In the genomic region with DNA sequence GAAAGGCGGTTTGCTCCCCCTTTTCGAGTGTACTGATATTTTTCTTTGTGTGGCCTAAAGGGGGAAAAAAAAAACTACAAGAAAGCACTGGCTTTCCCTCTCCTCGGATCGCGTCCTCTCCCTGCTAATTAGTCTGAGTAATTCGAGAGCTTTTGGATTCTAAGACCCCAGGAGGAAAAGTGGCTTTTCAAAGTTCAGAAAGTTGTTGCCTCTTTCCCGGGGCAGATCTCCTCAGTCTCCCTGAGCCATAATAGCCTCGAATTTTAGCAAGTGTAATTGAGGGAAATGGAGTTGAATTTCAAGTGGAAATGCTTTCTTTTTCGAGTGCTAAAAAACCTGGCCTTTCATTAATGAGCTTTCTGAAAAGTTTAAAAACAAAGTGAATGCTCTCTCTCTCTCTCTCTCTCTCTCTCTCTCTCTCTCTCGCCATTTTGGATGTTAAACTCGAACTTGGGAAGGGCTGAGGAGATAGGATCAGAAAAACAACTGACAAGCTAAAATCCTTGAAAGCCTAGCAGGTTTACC, we compare ENCODE assay signal across 9 mouse cellular contexts. TPM values are rescaled to one million over a fixed set of nuclear protein-coding genes. Genes with fewer than 3 reads are reported as not detected.
DNase-seq lines count a peak whose midpoint lies in the region; ATAC-seq and TF ChIP-seq lines count a peak whose summit lies in the region.
"Had no signal": no experiment of that assay in that cellular context is flagged by ENCODE, and none has a peak within 500 bp of the region (broad histone marks: within the 10 kb centered on the region; RNA-seq: fewer than 3 reads in every experiment).

No protein-coding gene starts in this region.

- H3K27ac ChIP-seq in heart, embryonic 13.5 days (replicated peaks): no peak overlapping the region
- peak overlapping the region; percentile 98 for H3K27ac ChIP-seq in MEL (ENCODE audit: control insufficient read depth, low read depth, low read length)
- H3K27ac ChIP-seq in forebrain, embryonic 15.5 days (replicated peaks): peak overlapping the region; percentile 88
- H3K27ac ChIP-seq in midbrain, embryonic 15.5 days: no peak overlapping the region
- no peak overlapping the region for H3K27ac ChIP-seq in kidney, adult 2 months (ENCODE audit: insufficient read depth, low read depth, low read length)

- H3K9ac ChIP-seq in heart, embryonic 13.5 days: no peak overlapping the region
- peak overlapping the region; percentile 92 for H3K9ac ChIP-seq in MEL (ENCODE audit: control insufficient read depth, low read depth, low read length, poor library complexity, severe bottlenecking)
- peak overlapping the region; percentile 78 for H3K9ac ChIP-seq in forebrain, embryonic 15.5 days (replicated peaks)
- no peak overlapping the region for H3K9ac ChIP-seq in midbrain, embryonic 15.5 days

- no peak for ATAC-seq in heart, embryonic 13.5 days (ENCODE audit: extremely low read depth, insufficient number of reproducible peaks, low FRiP score, low TSS enrichment)
- no peak for ATAC-seq in forebrain, embryonic 15.5 days (replicated peaks)
- no peak for ATAC-seq in midbrain, embryonic 15.5 days (replicated peaks)
- ATAC-seq in inflammation-experienced regulatory T-cells, adult 6 months: no peak

- H3K79me2 ChIP-seq in MEL (ENCODE audit: control insufficient read depth, insufficient read depth, low read length, poor library complexity): peaks cover 12% of the 10 kb centered on the region

- H3K4me1 ChIP-seq in heart, embryonic 13.5 days: peaks cover 33% of the 10 kb centered on the region
- peaks cover 0 to 10% of the 10 kb centered on the region in 2 experiments; a peak in 3 of 4 replicates for H3K4me1 ChIP-seq in MEL (ENCODE audit: control insufficient read depth in 1 of 2, insufficient read depth in 2 of 2, low read length in 2 of 2)
- H3K4me1 ChIP-seq in forebrain, embryonic 15.5 days: peaks cover 55% of the 10 kb centered on the region
- peaks cover 25% of the 10 kb centered on the region for H3K4me1 ChIP-seq in midbrain, embryonic 15.5 days
- H3K4me1 ChIP-seq in kidney, adult 2 months (ENCODE audit: control insufficient read depth, insufficient read depth, low read length): peaks cover 8% of the 10 kb centered on the region; the same call in 1 of the 2 replicates

- no peak for TF ChIP-seq RAD21 in MEL (IDR thresholded peaks at IDR 0.05; ENCODE audit: low read depth, low read length)

- no peaks in the 10 kb centered on the region for H3K36me3 ChIP-seq in heart, embryonic 13.5 days
- peaks cover 0 to 12% of the 10 kb centered on the region in 2 experiments; a peak in 2 of 4 replicates for H3K36me3 ChIP-seq in MEL (ENCODE audit: control insufficient read depth in 1 of 2, insufficient read depth in 2 of 2, low read length in 2 of 2)
- H3K36me3 ChIP-seq in forebrain, embryonic 15.5 days: no peaks in the 10 kb centered on the region
- no peaks in the 10 kb centered on the region for H3K36me3 ChIP-seq in midbrain, embryonic 15.5 days (replicated peaks)
- H3K36me3 ChIP-seq in kidney, adult 2 months (ENCODE audit: control insufficient read depth, insufficient read depth, low read length): no peaks in the 10 kb centered on the region

- TF ChIP-seq CTCF in MEL (IDR thresholded peaks at IDR 0.05 in 2 of 3, conservative IDR thresholded peaks at IDR 0.05 in 1 of 3; ENCODE audit: control insufficient read depth in 1 of 3, insufficient read depth in 1 of 3, low read depth in 2 of 3, low read length in 3 of 3, poor library complexity in 1 of 3, severe bottlenecking in 1 of 3): no peak
- TF ChIP-seq CTCF in kidney, adult 2 months (conservative IDR thresholded peaks at IDR 0.05; ENCODE audit: insufficient read depth, insufficient read length, low read depth, low read length): no peak

- H3K4me2 ChIP-seq in heart, embryonic 13.5 days: peak overlapping the region; percentile 71; the same call in 1 of the 2 replicates
- H3K4me2 ChIP-seq in forebrain, embryonic 15.5 days (replicated peaks): peak overlapping the region; percentile 83
- peak overlapping the region; percentile 51; the same call in 1 of the 2 replicates for H3K4me2 ChIP-seq in midbrain, embryonic 15.5 days

- intact Hi-C loops in heart, postnatal 14 days (cut with DNase I): loop anchor here (5.0 kb wide), 1 partner anchor 550 kb away; the partner anchor contains the start of gene Wt1

- TF ChIP-seq EP300 in MEL (IDR thresholded peaks at IDR 0.05; ENCODE audit: low read depth in 1 of 2, low read length in 2 of 2): no peak

- no peaks in the 10 kb centered on the region for H3K9me3 ChIP-seq in heart, embryonic 13.5 days
- H3K9me3 ChIP-seq in MEL (replicated peaks; ENCODE audit: insufficient read depth, low read length): no peaks in the 10 kb centered on the region
- H3K9me3 ChIP-seq in forebrain, embryonic 15.5 days: no peaks in the 10 kb centered on the region
- H3K9me3 ChIP-seq in midbrain, embryonic 15.5 days: no peaks in the 10 kb centered on the region

- H3K27me3 ChIP-seq in heart, embryonic 13.5 days (replicated peaks): peaks cover 100% of the 10 kb centered on the region
- H3K27me3 ChIP-seq in MEL (ENCODE audit: control insufficient read depth in 1 of 2, insufficient read depth in 2 of 2, low read length in 2 of 2): no peaks in the 10 kb centered on the region
- H3K27me3 ChIP-seq in forebrain, embryonic 15.5 days: peaks cover 19% of the 10 kb centered on the region
- H3K27me3 ChIP-seq in midbrain, embryonic 15.5 days (replicated peaks): peaks cover 86% of the 10 kb centered on the region
- H3K27me3 ChIP-seq in kidney, adult 2 months (replicated peaks; ENCODE audit: control insufficient read depth, insufficient read depth, low read length): peaks cover 20% of the 10 kb centered on the region

- DNase-seq in heart, postnatal 14 days: no peak
- DNase-seq in MEL (ENCODE audit: low read depth, low spot score): peak; percentile 73
- no peak for DNase-seq in cerebellum, adult 11 months
- DNase-seq in kidney, adult 2 months: no peak
- DNase-seq: spleen, adult 18-20 months had no signal

- TF ChIP-seq POLR2A in MEL (IDR thresholded peaks at IDR 0.05; ENCODE audit: control insufficient read depth in 1 of 2, insufficient read depth in 1 of 2, low read depth in 1 of 2, low read length in 2 of 2, poor library complexity in 1 of 2): no peak
- no peak for TF ChIP-seq POLR2A in kidney, adult 2 months (IDR thresholded peaks at IDR 0.05; ENCODE audit: low read depth, low read length)

- H3K4me3 ChIP-seq in heart, embryonic 13.5 days: peak overlapping the region; percentile 51; the same call in 1 of the 2 replicates
- peak overlapping the region; percentile 76 to 78 for H3K4me3 ChIP-seq in MEL (ENCODE audit: control insufficient read depth in 1 of 2, insufficient read depth in 1 of 2, low read depth in 2 of 2, low read length in 2 of 2)
- peak overlapping the region; percentile 58 for H3K4me3 ChIP-seq in forebrain, embryonic 15.5 days
- H3K4me3 ChIP-seq in midbrain, embryonic 15.5 days: peak overlapping the region; percentile 33
- H3K4me3 ChIP-seq in kidney, adult 2 months (ENCODE audit: insufficient read depth, low read depth, low read length): no peak overlapping the region

- WGBS in heart, embryonic 13.5 days: under 1% methylated on average over 11 of the region's 11 CpGs
- WGBS in forebrain, embryonic 15.5 days: under 1% methylated on average over 11 of the region's 11 CpGs
- WGBS in midbrain, embryonic 15.5 days: under 1% methylated on average over 11 of the region's 11 CpGs
- WGBS in kidney, adult 2 months: 4% methylated on average over 11 of the region's 11 CpGs

TF ChIP-seq in MEL, 35 proteins besides CTCF, POLR2A, EP300 and RAD21 (continues in another document):
- TF ChIP-seq TBP (IDR thresholded peaks at IDR 0.05; ENCODE audit: low read depth, low read length): peak; percentile 53; the same call in 1 of the 2 replicates
- no peak for TF ChIP-seq MEF2A (IDR thresholded peaks at IDR 0.05; ENCODE audit: extremely low read depth, insufficient replicate concordance, low read depth, low read length, poor library complexity, severe bottlenecking)
- no peak for TF ChIP-seq RCOR1 (IDR thresholded peaks at IDR 0.05; ENCODE audit: low read depth, low read length)
- peak; percentile 93 for TF ChIP-seq JUND (IDR thresholded peaks at IDR 0.05; ENCODE audit: low read depth, low read length)
- no peak for TF ChIP-seq MAX (IDR thresholded peaks at IDR 0.05; ENCODE audit: low read length)
- TF ChIP-seq ZC3H11A (IDR thresholded peaks at IDR 0.05; ENCODE audit: low read depth, low read length): no peak
- 0 out of 2 replicates have a peak, but pooled peaks have one; percentile 49 for TF ChIP-seq TCF12 (IDR thresholded peaks at IDR 0.05; ENCODE audit: low read depth, low read length)
- no peak for TF ChIP-seq SMC3 (IDR thresholded peaks at IDR 0.05; ENCODE audit: low read depth, low read length)
- 0 out of 2 replicates have a peak, but pooled peaks have one; percentile 35 for TF ChIP-seq GATA1 (IDR thresholded peaks at IDR 0.05; ENCODE audit: low read depth, low read length)
- TF ChIP-seq TAL1 (IDR thresholded peaks at IDR 0.05; ENCODE audit: low read length): no peak
- peak; percentile 32; the same call in 1 of the 2 replicates for TF ChIP-seq HCFC1 (IDR thresholded peaks at IDR 0.05; ENCODE audit: low read depth, low read length)
- peak; percentile 29; the same call in 1 of the 2 replicates for TF ChIP-seq SIN3A (IDR thresholded peaks at IDR 0.05; ENCODE audit: low read length)
- TF ChIP-seq MYC (IDR thresholded peaks at IDR 0.05; ENCODE audit: low read depth, low read length): 0 out of 2 replicates have a peak, but pooled peaks have one; percentile 0
- no peak for TF ChIP-seq CHD2 (IDR thresholded peaks at IDR 0.05; ENCODE audit: low read length)
- TF ChIP-seq ELF1 (IDR thresholded peaks at IDR 0.05; ENCODE audit: low read depth, low read length): no peak
- no peak for TF ChIP-seq KAT2A (conservative IDR thresholded peaks at IDR 0.05; ENCODE audit: low read depth, low read length)
- TF ChIP-seq E2F4 (IDR thresholded peaks at IDR 0.05; ENCODE audit: borderline replicate concordance, low read depth, low read length): no peak
- no peak for TF ChIP-seq MAZ (IDR thresholded peaks at IDR 0.05; ENCODE audit: low read depth, low read length)
- TF ChIP-seq POLR2AphosphoS5 (IDR thresholded peaks at IDR 0.05; ENCODE audit: borderline replicate concordance, low read depth, low read length): no peak

RNA-seq across cellular contexts. Expression of gene Pax6, which starts 8.3 kb away (rescaled TPM):
- 0.09 and 0.19 TPM in 2 replicates for polyA plus RNA-seq in heart, embryonic 13.5 days (2015; fragmentation: Nextera tagmentation; extraction: Ambion mirVana)
- not detected for total RNA-seq in heart, postnatal 14 days (2021)
- total RNA-seq in MEL (2012; rRNA removed): 7.5 and 10.4 TPM in 2 replicates
- polyA plus RNA-seq in MEL (2012; ENCODE audit: insufficient read depth in 1 of 2, insufficient read length in 2 of 2, low read depth in 1 of 2, low replicate concordance in 2 of 2, missing spikeins in 1 of 2): 10 to 100 TPM in 1 of 2 experiments, not detected in 1; 17.6 TPM
- polyA plus RNA-seq in forebrain, embryonic 15.5 days (2015; fragmentation: Nextera tagmentation; extraction: Ambion mirVana): 45.0 and 57.0 TPM in 2 replicates
- polyA plus RNA-seq in midbrain, embryonic 15.5 days (2015; fragmentation: Nextera tagmentation; extraction: Ambion mirVana): 22.5 and 23.3 TPM in 2 replicates
- under 1 TPM in 2 of 3 experiments, not detected in 1; 0.20 to 0.67 TPM for polyA plus RNA-seq in inflammation-experienced regulatory T-cells, adult 6 months (2017; shearing (Covaris generic))
- polyA plus RNA-seq in kidney, adult 2 months (2012; rRNA removed): not detected in 2 replicates

Comparison
In these comparisons a context has a peak if more than half of its experiments do, and no peak if none do; other contexts are left out.
1. H3K27ac ChIP-seq: peak in MEL (single experiment) and forebrain, embryonic 15.5 days (single experiment); none in heart, embryonic 13.5 days (single experiment), midbrain, embryonic 15.5 days (single experiment) and kidney, adult 2 months (single experiment).
2. H3K9ac ChIP-seq: peak in MEL (single experiment) and forebrain, embryonic 15.5 days (single experiment); none in heart, embryonic 13.5 days (single experiment) and midbrain, embryonic 15.5 days (single experiment).
3. Peak in every context shown above with its lines, with median percentiles within 50 percentile points of each other: H3K4me2 ChIP-seq.